24 mouse cellular contexts compared by ENCODE assay signal in genomic region chr13:108646801-108647200, GRCm38 (mm10).
DNase-seq lines count a peak whose midpoint lies in the region; ATAC-seq lines count a peak whose summit lies in the region.
"Had no signal": no experiment of that assay in that cellular context is flagged by ENCODE, and none has a peak within 500 bp of the region (broad histone marks: within the 10 kb centered on the region; RNA-seq: fewer than 3 reads in every experiment).

No protein-coding gene starts in this region.

- no peaks in the 10 kb centered on the region for H3K4me1 ChIP-seq in liver, embryonic 11.5 days (replicated peaks; ENCODE audit: control insufficient read depth, insufficient read depth, low read length)
- no peaks in the 10 kb centered on the region for H3K4me1 ChIP-seq in liver, embryonic 15.5 days (replicated peaks)
- no peaks in the 10 kb centered on the region for H3K4me1 ChIP-seq in forebrain, embryonic 13.5 days
- H3K4me1 ChIP-seq: forebrain, embryonic 10.5 days; neural tube, embryonic 15.5 days had no signal

- ATAC-seq in liver, embryonic 11.5 days (replicated peaks; ENCODE audit: low FRiP score): peak; percentile 20; the same call in 1 of the 2 replicates
- ATAC-seq in common myeloid progenitor, adult 5-6 weeks (replicated peaks; ENCODE audit: low read depth, poor library complexity, severe bottlenecking): peak; percentile 64
- no peak for ATAC-seq in liver, embryonic 15.5 days (ENCODE audit: insufficient read depth)
- no peak for ATAC-seq in forebrain, embryonic 13.5 days
- ATAC-seq: lung, postnatal 0 days; midbrain, embryonic 16.5 days had no signal

- no peaks in the 10 kb centered on the region for H3K27me3 ChIP-seq in liver, embryonic 11.5 days (replicated peaks; ENCODE audit: control insufficient read depth, insufficient read depth, low read length)
- H3K27me3 ChIP-seq in liver, embryonic 15.5 days: no peaks in the 10 kb centered on the region
- no peaks in the 10 kb centered on the region for H3K27me3 ChIP-seq in forebrain, embryonic 13.5 days
- H3K27me3 ChIP-seq: neural tube, embryonic 15.5 days had no signal

- intact Hi-C loops in gastrocnemius, postnatal 36 days (cut with DNase I): no loop called here

- H3K36me3 ChIP-seq in liver, embryonic 11.5 days (ENCODE audit: control insufficient read depth, insufficient read depth, low read length): no peaks in the 10 kb centered on the region
- H3K36me3 ChIP-seq in liver, embryonic 15.5 days (replicated peaks): no peaks in the 10 kb centered on the region
- no peaks in the 10 kb centered on the region for H3K36me3 ChIP-seq in forebrain, embryonic 13.5 days (ENCODE audit: poor library complexity, severe bottlenecking)
- H3K36me3 ChIP-seq: forebrain, embryonic 10.5 days; neural tube, embryonic 15.5 days had no signal

- no peak for DNase-seq in liver, embryonic 11.5 days (ENCODE audit: low spot score)
- DNase-seq in liver: no peak
- DNase-seq in layer of hippocampus, adult 9-11 months: no peak
- no peak for DNase-seq in gastrocnemius, postnatal 36 days
- DNase-seq: adrenal gland, postnatal 36 days; cerebellum, adult 11-12 months; cerebellum, postnatal 25 days; gastrocnemius, adult 2 months; heart, adult 11 months; heart, postnatal 4 days; kidney, adult 8-10 months; kidney, postnatal 14 days; left cerebral cortex, postnatal 4 days; right cerebral cortex, postnatal 14 days; spleen, adult 18-20 months; thymus, postnatal 4 days had no signal

- no peak overlapping the region for H3K4me3 ChIP-seq in liver, embryonic 11.5 days (ENCODE audit: low read depth, low read length)
- no peak overlapping the region for H3K4me3 ChIP-seq in liver, embryonic 15.5 days (replicated peaks)
- no peak overlapping the region for H3K4me3 ChIP-seq in forebrain, embryonic 13.5 days
- H3K4me3 ChIP-seq: forebrain, embryonic 10.5 days; gastrocnemius, adult 2 months; layer of hippocampus, adult 2 months; neural tube, embryonic 15.5 days had no signal

- 49% methylated on average over 6 of the region's 6 CpGs for WGBS in liver, embryonic 11.5 days
- 20% methylated on average over 6 of the region's 6 CpGs for WGBS in liver, embryonic 15.5 days (ENCODE audit: insufficient replicate concordance)
- 89% methylated on average over 6 of the region's 6 CpGs for WGBS in forebrain, embryonic 13.5 days

- H3K27ac ChIP-seq in liver, embryonic 11.5 days (ENCODE audit: low read depth, low read length): no peak overlapping the region
- no peak overlapping the region for H3K27ac ChIP-seq in liver, embryonic 15.5 days (replicated peaks)
- H3K27ac ChIP-seq in forebrain, embryonic 13.5 days: no peak overlapping the region
- H3K27ac ChIP-seq: forebrain, embryonic 10.5 days; gastrocnemius, adult 2 months; layer of hippocampus, adult 2 months; neural tube, embryonic 15.5 days had no signal

- peak overlapping the region; percentile 45 for H3K4me2 ChIP-seq in liver, embryonic 11.5 days
- H3K4me2 ChIP-seq in liver, embryonic 15.5 days: peak overlapping the region; percentile 20; the same call in 1 of the 2 replicates
- no peak overlapping the region for H3K4me2 ChIP-seq in forebrain, embryonic 13.5 days
- H3K4me2 ChIP-seq: neural tube, embryonic 15.5 days had no signal

- H3K9ac ChIP-seq in liver, embryonic 11.5 days (ENCODE audit: low read depth, low read length): no peak overlapping the region
- H3K9ac ChIP-seq in liver, embryonic 15.5 days: no peak overlapping the region
- no peak overlapping the region for H3K9ac ChIP-seq in forebrain, embryonic 13.5 days
- H3K9ac ChIP-seq: neural tube, embryonic 15.5 days had no signal

- no peaks in the 10 kb centered on the region for H3K9me3 ChIP-seq in liver, embryonic 11.5 days (ENCODE audit: control insufficient read depth, low read length)
- no peaks in the 10 kb centered on the region for H3K9me3 ChIP-seq in liver, embryonic 15.5 days (replicated peaks)
- no peaks in the 10 kb centered on the region for H3K9me3 ChIP-seq in forebrain, embryonic 13.5 days (replicated peaks)
- H3K9me3 ChIP-seq: forebrain, embryonic 10.5 days; neural tube, embryonic 15.5 days had no signal

Comparison
In these comparisons a context has a peak if more than half of its experiments do, and no peak if none do; other contexts are left out.
1. ATAC-seq: peak in liver, embryonic 11.5 days (single experiment) and common myeloid progenitor, adult 5-6 weeks (single experiment); none in liver, embryonic 15.5 days (single experiment) and forebrain, embryonic 13.5 days (single experiment).